Mouse (Mus musculus): ENCODE data around the gene Ctsd.

- TF ChIP-seq POLR2A (IDR thresholded peaks at IDR 0.05; ENCODE audit: insufficient read depth, low read depth, low read length) (no peak), CTCF (IDR thresholded peaks at IDR 0.05) (no peak), EP300 (IDR thresholded peaks at IDR 0.05; ENCODE audit: insufficient read depth, low read depth, low read length) (no peak)
Observed at GRCm38 (mm10) chr7:142326714-142327445, 61.0 kb downstream of the Ctsd start.
